Mouse (Mus musculus) kidney, postnatal 4 days (tissue): ENCODE data around the gene Bsph2.

Experiments
- DNase-seq, 2 experiments: peaks; one replicate each; pipeline ENCODE4 v3.0.0; 2021; ENCODE audit warnings: mixed read lengths in 2 of 2

The Bsph2 gene

DNA sequence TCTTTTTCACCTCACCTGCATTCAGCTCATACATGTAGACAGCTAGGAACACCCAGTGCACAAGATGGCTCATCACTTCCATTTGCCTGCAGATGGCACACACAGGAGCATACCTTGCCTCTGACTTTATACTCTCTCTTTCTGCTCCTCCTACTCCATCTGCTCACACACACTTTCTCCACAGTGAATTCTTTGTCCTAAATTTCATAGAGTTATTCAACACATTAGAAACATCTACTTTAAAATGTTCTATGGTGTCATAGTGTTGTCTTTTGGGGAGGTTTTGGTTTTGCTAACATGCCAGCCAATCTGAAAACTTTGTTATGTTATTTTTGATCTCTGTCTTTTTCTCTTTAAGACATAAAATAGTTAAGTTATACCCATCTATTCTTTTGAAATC, at the start of gene Bsph2:
Bsph2 (minus strand) TSS at position 101 of the 400 bp plus-strand sequence.
- DNase-seq: no peak

DNA sequence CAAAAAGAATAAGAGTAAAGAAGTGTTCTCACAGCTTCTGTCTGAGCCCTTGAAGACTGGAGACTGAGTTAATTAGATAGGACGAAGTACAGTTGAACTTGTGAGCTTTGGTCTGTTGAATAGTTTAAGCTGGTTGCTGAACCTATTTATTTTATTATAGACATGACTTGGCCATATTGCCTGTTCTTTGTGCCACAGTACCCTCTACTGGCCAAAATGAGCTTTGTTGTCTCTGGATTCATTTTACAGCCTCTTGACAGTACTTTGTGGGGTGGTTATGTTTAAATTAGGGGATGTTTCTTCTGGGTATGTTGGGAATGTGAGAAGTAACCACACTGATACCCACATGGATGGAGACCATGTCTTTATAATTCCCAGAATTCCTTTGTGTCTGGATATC, 59.3 kb downstream of the Bsph2 start:
- DNase-seq: peak; percentile 9 to 11
